Mouse (Mus musculus) erythroid progenitor cell, adult 5-6 weeks (primary cell): ENCODE results near the gene Mzt1. TPM values are rescaled to one million over a fixed set of nuclear protein-coding genes. Genes with fewer than 3 reads are reported as not detected.

Experiments used
- ATAC-seq: replicated peaks from 2 replicates; pipeline ENCODE4 v1.8.0; 2016; ENCODE audit warnings: moderate number of reproducible peaks, mild to moderate bottlenecking, moderate TSS enrichment, inconsistent platforms; ENCODE audit not compliant: poor library complexity, low FRiP score, severe bottlenecking
- total RNA-seq, 2 experiments: library from RNA; stranded (forward) in 1 of 2; stranded (reverse) in 1 of 2; fragments of 150-400 nt in 1 of 2; fragments of 186-747, 209-891 nt in 1 of 2; gene quantifications; 2 replicates each; pipeline versions ENCODE4 v1.2.3 to v1.2.4; 2015 to 2017; ENCODE audit warnings: low replicate concordance in 2 of 2

Gene Mzt1
- total RNA-seq, 2 experiments from 2014 or later = 87.4 to 187 TPM

DNA sequence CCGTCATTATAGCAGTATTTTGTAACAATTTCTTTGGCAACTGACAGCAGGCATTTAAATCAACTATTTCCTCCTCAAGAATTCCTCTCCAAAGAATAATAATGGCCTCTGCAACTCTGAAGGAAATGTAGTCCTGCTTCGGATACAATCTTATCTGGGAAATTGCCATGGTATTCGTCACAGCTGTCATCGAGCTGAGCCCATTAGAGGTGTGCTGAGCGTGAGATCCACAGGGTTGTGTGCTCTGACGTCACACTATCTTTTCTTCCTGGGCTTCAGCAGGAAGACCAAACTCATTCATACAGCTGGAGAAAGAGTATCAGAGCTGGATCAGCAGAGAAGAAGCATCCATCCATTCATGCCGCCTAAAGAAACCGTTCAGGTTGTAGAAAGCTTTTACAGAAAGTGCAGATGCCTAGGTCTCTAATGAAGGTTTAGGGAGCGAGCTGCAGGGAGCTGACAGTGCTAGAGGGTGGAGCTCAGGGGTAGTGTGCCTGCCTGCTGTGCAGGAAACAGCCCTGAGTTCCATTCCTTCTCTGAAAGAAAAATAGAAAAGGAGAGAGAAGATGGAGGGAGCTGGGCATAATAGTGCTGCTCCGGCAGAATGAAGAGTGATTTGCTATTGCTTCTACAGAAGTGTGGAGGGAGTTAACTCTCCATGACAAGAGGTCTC, 26.7 kb downstream of the Mzt1 start:
- ATAC-seq = no peak

DNA sequence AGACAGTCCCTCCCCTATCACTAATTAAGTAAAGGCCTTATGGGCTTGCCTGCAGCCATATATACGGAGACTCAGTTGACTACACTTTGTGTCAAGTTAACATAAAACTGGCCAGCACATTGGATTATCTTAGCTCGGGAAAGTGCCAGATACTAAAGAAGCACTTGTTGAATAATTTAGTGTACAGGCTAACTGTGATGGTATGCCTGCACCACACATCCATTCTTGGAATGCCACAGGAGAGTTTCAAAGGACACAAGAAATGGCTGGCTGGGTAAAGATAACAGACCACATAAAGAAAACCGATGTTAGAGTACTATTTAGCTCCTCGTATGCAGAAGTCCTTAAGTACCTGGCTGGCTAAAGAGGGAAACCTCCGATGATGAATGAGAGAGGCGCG, 27.2 kb downstream of the Mzt1 start:
- no peak for ATAC-seq

- no peak for ATAC-seq
Measured at GRCm38 (mm10) chr14:99010920-99011313, 35.0 kb downstream of the Mzt1 start.

- ATAC-seq = no peak
Measured at GRCm38 (mm10) chr14:99010224-99010919, 35.6 kb downstream of the Mzt1 start.

DNA sequence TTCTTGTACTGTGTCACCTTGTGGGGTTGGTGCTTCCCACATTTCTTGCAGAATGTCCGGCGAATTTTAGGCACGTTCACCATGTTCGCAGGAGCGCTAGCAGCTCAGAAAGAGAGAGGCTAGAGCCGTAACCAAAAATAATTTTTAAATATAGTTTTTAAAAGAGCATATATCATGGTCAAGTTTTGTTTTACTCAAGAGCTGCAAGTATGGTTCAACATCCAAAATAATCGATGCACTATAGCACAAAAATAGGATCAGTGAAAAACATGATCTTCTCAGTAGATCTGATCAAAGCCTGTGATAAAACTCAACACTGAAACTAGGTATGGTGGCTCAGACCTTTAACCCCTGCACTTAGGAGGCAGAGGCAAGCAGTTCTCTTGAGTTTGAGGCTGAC, 51.7 kb downstream of the Mzt1 start, which contains the start of gene Rpl36a-ps1:
Gene Rpl36a-ps1 (minus strand): TSS at position 101 of the 400 bp plus-strand sequence.
- ATAC-seq = no peak

GRCm38 (mm10) chr14:98992482-98992881, 53.5 kb downstream of the Mzt1 start:
- no peak for ATAC-seq

GRCm38 (mm10) chr14:98990636-98991035, 55.3 kb downstream of the Mzt1 start:
- no peak for ATAC-seq

GRCm38 (mm10) chr14:98989818-98990217, 56.1 kb downstream of the Mzt1 start:
- no peak for ATAC-seq

Other genes with a start within 250 kb of the Mzt1 start
- gene Rpl36a-ps1, start 51.8 kb downstream of the Mzt1 start, total RNA-seq (2015; ENCODE audit: low replicate concordance) = 6.3 and 8.3 TPM in 2 replicates
- gene Rpl36a-ps1, start 51.8 kb downstream of the Mzt1 start, total RNA-seq (2017; ENCODE audit: low replicate concordance) = 4.3 TPM in 1 of 2 replicates, not detected in the other
- gene Bora, start 88 bp upstream of the Mzt1 start, total RNA-seq (2015; ENCODE audit: low replicate concordance) = 108 and 116 TPM in 2 replicates
- gene Bora, start 88 bp upstream of the Mzt1 start, total RNA-seq (2017; ENCODE audit: low replicate concordance) = 85.2 and 88.0 TPM in 2 replicates
- gene Pibf1, start 53.3 kb upstream of the Mzt1 start, total RNA-seq (2015; ENCODE audit: low replicate concordance) = 14.4 and 28.9 TPM in 2 replicates
- 29.8 and 39.6 TPM in 2 replicates for gene Pibf1, start 53.3 kb upstream of the Mzt1 start, total RNA-seq (2017; ENCODE audit: low replicate concordance)
- 16.8 and 23.1 TPM in 2 replicates for gene Dis3, start 53.6 kb upstream of the Mzt1 start, total RNA-seq (2015; ENCODE audit: low replicate concordance)
- gene Dis3, start 53.6 kb upstream of the Mzt1 start, total RNA-seq (2017; ENCODE audit: low replicate concordance) = 20.0 and 47.0 TPM in 2 replicates